Mouse (Mus musculus): Measurements from ENCODE around the gene Ak5.

Gene Ak5

DNA sequence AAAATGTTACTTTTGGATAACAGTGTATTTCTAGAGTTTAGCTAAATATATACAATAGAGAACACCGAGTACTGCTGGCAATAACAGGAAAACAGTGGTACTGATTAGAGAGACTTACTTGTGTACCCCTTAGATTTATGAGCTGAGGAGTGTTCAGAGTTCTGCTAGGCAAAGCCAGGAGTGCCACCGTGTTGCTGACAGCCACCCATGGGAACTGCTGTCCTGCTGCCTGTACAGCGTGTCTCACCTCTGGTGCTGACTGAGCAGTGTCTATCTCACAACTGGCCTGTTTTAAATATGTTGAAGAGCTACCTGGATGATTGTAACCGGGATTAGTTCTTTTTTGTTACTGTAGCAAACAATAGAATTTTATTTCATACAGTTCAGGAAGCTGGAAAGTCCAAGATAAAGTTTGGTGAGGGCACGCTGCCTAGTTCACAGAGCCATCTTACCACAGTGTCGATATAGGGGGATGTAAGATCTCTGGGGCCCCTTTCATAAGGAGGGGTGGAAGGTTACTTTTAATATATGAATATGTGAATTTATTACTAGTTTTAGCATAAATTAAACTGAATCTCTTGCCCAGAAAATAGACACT, 103.5 kb downstream of the Ak5 start:
- DNase-seq (ENCODE audit: low spot score in 2 of 2) = no peak

DNA sequence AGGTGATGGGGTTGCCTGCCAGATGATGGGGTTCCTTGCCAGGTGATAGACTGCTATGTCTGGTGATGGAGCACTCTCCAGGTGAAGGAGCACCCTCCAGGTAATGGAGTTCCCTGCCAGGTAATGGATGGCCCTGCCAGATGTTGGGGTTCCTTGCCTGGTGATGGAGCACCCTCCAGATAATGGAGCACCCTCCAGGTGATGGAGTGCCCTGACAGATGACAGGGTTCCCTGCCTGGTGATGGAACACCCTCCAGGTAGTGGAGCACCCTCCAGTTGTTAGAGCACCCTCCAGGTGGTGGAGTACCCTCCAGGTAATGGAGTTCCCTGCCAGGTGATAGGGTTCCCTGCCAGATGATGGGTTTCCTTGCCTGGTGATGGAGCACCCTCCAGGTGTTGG, 104.3 kb downstream of the Ak5 start:
- DNase-seq (ENCODE audit: low spot score in 2 of 2) = no peak

DNA sequence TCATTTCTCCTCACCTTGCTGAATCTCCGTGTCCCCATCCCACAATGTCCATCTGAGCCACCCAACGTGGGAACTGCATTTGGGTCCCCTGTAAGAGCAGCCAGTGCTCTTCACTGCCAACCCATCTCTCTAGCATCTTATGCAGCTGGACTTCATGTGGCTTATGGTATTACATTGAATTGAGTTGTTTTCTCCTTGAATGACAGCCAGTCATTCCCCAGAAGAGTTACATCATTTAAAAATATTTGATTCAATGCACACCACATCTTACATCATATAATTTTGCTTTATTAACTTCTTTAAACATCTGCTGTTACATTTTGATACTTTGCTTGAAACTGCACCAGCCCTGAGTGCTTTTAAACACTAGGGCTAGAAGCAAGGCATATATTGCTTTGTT, 106.5 kb downstream of the Ak5 start:
- no peak for DNase-seq (ENCODE audit: low spot score in 2 of 2)

DNA sequence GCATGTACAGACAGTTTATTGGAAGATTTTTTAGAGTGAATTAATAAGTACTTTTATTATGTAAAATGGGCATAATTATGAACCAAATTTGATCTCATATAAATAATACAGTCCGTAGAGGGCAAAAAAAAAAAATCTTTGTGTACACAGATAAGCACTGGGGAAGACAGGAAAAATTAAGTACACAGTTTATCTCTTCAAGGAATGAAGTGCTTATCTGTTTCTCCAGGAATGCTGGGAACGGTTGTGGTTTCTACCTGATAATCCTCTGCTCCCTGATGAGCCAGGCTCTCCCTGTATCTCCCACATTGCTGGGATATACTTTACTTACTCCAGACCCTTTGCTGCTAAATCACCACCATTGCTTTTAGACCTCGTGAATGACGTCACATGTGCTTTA, 108.9 kb downstream of the Ak5 start:
- no peak for DNase-seq (ENCODE audit: low spot score in 2 of 2)

DNA sequence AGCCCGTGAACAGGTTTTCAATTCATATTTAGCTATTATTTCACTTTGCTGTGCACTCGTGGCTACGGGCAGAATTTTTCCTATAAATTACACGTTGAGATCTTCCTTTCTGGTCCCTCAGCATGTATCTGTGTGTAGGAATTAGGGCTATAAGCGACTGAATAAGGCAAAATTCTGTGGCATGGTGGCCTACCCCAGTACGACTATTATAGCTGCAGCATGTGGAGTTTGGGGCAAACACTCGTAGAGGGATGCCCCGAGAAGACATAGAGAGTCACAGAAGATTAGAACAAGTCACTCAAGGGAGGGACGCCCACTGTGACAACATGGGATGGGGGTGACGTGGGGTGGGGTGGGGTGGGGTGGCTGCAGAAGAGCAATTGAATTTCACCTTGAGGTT, 110.1 kb downstream of the Ak5 start:
- no peak for DNase-seq (ENCODE audit: low spot score in 2 of 2)

DNA sequence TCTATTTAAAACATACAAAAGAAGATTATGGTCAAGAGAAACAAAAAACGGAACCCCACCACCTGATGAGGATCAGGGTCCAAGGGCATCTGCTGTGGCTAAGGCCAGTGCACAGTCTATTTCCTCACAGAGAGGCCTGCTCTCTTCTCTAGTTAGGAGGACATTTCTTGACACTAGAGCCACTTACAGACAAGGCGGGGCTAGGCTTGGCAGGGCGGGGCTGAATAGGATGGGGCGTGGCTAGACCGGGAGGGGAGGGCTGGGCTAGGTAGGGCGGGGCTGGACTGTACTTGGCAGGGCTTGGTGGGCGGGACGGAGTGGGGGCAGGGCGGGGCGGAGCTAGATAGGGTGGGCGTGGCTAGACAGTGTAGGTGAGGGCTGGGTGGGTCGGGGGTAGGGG, 110.5 kb downstream of the Ak5 start:
- no peak for DNase-seq (ENCODE audit: low spot score in 2 of 2)

DNA sequence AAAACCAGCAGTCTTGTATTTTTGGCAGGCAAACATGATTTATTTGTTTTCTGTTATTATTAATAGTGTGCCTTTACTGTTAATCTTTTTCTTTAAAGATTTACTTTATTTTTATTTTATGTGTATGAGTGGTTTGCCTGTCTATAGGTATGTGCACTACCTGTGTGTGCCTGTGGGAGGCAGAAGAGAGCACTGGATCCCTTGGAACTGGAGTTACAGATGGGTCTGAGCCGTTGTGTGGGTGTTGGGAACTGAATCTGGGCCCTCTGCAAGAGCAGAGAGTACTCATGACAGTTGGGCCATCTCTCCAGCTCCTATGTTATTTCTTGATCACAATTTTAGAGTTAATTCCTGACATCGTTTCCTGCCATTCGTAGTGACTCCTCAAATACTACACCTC, 111.2 kb downstream of the Ak5 start:
- no peak for DNase-seq (ENCODE audit: low spot score in 2 of 2)

DNA sequence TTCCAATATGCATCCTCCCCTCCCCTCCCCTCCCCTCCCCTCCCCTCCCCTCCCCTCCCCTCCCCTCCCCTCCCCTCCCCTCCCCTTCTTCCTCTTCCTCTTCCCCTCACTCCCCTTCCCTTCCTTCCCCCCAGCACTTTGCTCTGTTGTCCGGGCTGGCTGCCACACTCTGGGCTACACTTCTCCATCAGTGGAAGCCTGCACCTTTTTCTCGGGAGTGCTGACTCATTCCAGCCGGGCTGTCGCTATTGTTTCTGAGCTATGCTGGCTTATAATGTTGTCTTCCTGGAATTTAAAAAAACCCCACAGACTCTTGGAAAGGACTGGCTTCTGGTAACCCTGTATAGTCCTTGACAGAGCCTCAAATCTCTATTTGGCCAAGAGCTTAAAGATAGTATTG, 111.7 kb downstream of the Ak5 start:
- no peak for DNase-seq (ENCODE audit: low spot score in 2 of 2)

DNA sequence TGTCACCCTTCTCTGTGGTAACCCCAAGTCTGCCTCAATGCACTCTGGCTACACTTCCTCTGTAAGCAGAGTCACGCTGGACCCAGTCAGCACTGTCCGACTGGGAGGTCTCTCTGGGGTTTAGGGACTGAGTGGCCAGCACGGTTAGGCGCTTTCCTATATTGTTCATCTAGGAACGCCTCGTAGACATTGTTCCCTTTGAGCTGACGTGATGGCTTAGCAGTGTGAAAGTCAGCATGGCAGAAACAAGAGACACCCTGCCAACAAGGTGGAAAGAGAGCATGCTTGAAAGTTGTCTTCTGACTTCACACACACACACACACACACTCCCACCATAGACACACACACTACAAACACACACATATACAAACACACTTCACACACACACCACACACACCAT, 112.9 kb downstream of the Ak5 start:
- DNase-seq (ENCODE audit: low spot score in 2 of 2) = no peak

DNA sequence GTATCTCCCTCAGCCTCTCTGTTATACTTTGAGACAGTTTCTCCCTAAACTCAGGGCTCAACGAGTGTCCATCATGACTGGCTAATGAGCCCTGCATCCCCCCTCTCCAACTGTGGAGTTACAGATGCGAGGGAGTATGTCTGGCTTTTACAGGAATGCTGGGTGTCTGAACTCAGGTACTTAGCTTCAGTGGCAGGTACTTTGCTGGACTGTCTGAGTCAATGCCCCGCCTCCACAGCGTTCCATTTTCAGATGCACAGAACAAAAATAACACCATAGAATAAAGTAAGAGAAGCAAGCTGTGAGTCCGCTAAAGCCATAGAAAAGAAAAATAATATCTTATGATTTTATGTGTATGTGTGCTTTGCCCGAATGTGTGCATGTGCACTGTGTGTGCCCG, 113.8 kb downstream of the Ak5 start:
- DNase-seq (ENCODE audit: low spot score in 2 of 2) = peak; percentile 43 to 67

DNA sequence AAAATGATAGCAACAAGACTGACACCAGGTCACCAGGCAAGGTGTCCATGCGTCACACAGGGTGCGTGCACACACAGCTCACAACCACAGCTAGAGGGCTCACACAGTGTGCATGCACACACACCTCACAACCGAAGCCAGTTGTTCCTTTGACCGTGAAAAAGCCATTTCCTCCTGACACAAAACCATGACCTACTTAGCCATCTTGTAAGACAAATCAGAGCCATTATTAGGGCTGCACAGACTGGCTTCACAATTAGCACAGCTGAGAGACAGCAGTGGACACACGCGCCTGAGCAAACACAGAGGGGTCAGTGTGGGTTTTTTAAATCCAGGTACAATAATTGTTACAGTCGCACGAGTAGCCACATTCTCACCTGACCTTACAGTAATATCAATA, 115.5 kb downstream of the Ak5 start:
- DNase-seq (ENCODE audit: low spot score in 2 of 2) = no peak

DNA sequence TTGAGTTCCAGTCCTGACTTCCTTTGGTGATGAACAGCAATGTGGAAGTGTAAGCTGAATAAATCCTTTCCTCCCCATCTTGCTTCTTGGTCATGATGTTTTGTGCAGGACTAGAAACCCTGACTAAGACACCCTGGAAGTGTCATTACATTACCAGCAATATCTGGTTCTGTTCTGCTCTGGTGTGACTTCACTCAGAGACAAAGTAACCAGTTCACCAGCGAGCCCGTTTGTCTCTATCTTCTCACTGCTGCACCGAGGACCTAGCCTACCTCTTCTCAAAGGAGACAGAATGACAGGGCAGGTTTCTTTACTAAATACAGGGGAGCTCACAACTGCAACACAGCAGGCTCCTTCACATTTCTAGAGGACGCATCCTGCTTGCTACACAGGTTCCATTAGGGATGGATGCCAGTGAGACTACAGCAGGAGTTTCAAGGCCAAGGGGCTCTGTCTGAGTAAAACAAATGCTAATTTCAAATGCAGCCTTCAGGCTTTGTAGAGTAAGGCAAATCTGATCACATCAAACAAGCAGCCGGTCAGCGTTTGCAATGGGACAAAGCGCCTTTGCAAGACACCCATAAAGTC, 117.5 kb downstream of the Ak5 start:
- no peak for DNase-seq (ENCODE audit: low spot score in 2 of 2)

DNA sequence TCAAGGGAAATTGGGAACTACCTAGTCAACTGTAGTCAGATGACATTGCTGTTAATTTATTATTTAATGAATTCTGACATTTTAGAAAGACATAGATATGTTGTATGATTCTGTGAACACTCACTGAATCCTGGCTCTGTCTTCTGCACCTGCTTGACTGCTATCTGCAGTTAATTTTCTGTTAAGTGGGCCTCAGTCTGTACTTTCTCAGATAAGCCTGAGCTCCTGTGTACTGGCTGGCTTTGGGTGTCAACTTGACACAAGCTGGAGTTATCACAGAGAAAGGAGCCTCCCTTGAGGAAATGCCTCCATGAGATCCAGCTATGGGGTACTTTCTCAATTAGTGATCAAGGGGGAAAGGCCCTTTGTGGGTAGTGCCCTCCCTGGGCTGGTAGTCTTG, 118.1 kb downstream of the Ak5 start:
- DNase-seq (ENCODE audit: low spot score in 2 of 2) = no peak

DNA sequence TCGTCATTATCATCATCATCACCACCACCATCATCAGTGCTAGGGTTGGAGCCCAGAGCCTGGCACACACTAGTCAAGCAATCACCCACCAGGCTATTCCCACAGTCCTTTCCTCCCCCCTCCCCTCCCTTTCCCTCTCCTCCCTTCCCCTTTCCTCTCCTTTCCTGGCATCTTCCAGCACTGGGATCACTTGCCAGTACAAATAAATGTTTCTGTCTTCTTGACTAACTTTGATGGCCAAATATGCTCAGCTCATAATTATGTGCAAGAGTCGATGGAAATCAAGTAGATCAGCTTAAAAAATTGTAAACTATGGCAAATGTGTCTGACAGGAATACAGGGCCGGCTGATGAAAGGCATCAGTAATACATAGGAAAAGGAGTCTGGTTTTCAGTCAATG, 123.2 kb downstream of the Ak5 start:
- no peak for DNase-seq (ENCODE audit: low spot score in 2 of 2)

DNA sequence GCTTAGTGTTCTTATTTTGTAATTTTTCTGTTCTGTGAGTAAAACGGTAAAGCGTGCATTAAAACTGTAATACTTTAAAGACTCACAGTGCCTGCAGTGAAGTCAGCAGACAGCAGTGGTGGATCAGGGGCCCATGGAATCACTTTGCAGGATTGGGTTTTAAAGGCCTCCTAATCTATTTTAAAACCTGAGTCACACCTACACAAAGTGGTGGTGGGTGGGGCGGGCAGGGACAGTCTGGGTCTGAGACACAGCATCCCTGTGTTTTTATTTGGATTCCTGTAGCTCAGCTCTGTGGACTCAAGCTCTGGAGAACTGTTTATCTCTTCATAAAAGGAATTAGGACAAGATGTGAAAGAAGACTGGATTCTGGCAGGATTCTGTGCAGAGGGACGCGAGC, 125.9 kb downstream of the Ak5 start:
- DNase-seq (ENCODE audit: low spot score in 2 of 2) = no peak

DNA sequence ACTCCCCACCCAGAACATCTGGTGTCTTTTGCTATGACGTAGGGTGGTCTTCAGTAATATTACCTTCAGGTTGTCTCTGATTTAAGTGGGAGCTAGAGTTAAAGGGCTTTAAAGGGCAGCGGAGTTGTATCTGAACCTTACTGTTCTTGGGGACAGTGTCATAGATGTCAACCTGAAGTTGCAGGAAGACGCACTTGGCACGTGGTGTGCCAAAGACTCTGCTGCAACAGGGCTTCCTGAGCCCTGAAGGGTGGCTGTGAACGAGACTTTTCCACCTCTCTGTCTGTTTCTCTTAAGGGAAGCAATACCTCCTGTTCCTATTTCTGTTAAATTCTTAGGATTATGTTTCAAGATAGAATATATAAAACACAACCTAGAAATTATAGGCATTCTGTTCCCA, 137.8 kb downstream of the Ak5 start:
- no peak for DNase-seq (ENCODE audit: low spot score in 2 of 2)

DNA sequence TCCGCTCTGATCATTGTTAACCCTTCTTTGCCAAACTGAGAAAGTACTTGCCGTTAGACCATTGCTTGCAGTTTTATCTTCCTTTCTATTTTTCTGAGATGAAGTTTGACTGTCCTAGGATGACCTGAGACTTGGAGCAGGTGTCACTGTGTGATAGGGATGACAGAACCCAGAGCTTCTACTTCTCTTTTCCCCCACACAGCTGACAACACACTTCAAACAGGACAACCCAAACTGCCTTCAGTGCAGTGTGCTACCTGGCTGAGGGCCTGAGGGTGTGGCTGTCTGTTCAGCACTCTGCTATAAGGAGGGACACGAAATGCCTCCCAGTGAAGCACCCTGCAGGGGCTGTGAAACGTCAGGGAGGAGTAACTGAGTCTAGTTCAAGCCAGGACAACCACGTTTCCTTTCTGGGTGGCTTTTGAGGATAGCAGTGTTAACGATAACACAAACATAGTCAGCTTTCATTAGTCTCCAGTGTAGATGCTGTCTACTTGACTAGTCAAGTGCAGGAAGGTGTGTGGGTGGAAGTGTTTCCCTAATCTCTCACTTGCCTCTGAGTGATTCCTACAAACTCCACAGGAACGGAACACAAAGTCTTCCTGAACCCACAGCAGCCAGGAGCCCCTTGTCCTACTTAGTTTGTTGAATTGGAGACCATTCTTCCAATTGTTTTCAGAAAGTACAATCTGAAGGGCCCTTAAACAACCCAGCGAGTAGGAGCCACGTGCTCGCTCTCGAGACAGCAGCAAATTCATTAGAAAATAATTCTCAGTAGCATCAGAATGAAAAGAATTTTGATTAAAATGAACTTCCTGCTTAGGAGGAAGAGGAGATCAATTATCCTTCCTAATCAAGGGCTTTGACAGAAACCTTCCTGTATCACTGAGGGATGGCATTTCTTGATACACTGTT, 138.8 kb downstream of the Ak5 start:
- DNase-seq (ENCODE audit: low spot score in 2 of 2) = no peak

DNA sequence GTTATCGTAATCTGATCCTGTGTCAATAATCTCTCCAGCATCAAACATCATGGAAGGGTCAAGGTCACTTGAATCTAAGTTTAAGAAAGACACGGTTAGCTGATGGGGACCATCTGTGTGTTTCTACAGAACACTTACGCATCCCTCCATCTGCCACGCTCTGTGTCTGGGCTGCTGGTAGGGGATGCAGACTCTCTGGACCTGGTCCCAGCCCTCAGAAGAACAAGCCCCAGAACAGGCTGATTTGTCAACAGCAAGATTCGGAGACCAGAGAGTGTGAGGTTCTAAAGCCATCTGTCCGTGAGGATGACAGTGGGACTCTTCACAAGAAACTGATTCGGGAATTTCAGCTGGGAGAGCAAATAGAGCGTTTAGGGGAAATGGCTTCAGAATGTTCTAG, 141.4 kb downstream of the Ak5 start:
- DNase-seq (ENCODE audit: low spot score in 2 of 2) = no peak

DNA sequence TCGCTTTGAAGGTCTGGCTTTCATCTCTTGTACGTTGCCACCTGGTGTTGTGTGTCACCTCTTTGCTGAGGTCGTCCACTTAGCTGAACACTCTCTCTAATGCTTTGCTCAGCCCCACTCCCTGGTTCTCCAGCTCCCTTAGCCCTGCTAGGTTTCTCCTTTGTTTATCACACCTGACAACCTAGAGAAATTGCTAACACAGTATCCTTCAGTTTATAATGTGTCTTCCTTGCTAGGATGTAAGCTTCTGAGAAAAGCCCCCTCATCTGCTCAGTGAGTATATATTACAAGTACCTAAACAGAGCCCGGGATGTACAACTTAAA, 144.9 kb downstream of the Ak5 start:
- DNase-seq (ENCODE audit: low spot score in 2 of 2) = no peak

DNA sequence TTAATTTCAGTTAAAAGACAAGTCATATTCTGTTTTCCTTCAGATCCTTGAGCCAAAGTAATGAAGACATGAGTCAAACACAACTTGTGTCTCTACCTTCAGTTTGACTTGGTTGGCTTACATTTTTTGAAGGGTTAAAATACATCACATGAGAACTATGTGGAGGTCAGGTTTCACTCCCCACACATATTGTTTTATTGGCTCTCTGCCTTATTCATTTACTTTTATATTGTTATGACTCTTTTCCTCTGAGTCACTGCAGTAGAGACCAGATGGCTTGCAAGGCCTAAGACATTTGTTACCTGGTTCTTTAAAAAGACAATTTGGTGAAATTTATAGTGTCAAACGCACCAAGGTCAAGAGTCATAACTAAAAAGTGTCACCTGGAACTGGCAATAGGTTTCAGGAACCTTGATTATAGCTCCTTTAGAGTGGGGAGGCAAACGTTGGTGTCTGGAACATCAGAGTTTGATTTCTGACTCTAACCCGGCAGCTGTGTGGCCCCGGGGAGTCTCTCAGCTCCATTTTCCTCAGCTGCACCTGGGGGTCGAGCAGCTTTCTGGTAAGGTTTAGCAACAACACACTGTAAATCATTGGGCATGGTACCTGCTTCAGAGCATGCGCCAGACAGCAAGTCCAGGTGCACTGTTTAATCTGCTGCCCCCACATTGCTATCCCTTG, 145.4 kb downstream of the Ak5 start:
- DNase-seq (ENCODE audit: low spot score in 2 of 2) = no peak

DNA sequence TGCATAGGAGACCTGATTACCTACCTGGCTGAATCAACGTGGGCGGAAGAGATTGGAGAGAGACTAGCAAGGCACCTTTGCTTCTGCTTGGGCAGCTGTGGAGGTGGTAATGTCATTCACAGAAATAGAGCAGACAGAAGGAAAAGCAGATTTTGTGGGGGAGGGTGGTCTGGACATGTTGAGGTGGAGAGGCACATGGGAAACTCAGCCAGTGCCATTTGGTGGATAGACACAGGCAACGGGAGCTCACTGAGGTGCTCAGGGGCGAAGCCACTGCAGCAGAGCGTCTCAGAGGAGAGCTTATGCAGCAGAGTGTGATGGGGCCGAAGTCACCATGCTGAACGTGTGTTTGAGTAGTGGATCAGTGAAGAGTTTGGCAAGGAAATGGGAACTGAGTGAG, 147.1 kb downstream of the Ak5 start:
- peak; percentile 50 to 62 for DNase-seq (ENCODE audit: low spot score in 2 of 2)

DNA sequence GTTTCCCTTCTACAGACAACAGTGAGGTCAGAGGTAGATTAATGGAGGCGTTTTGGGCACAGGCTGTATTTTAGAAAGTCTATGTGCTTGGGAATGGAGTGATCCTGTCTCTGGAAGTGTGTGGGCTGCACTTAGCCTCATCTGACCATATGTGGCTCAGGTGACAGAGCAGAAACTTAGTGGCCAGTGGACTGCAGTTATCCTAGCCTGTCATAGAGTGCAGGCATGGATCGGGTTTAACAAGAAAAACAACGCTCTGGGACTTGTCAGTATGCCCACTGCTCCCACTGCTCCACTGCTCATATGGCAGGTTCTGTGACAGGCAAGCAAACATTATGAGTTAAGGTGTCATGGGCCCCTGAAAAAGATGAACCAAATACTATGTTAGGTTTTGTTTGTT, 148.1 kb downstream of the Ak5 start:
- no peak for DNase-seq (ENCODE audit: low spot score in 2 of 2)

DNA sequence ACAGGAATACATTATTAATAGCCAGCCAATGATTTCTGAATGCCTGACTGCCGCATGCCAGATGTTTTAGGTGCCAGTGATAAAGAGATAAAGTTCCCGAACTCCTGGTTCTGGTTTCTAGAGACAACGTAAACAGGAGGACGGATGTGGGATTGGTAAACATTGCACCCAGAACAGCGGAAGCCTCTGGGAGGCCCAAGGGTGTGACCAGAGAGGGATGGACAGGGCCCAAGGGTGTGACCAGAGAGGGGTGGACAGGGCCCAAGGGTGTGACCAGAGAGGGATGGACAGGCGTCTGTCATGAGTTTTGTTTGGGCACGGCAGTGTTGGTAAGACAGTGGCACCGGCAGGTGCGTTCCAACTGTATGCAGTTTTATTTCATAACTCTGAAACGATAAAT, 148.6 kb downstream of the Ak5 start:
- DNase-seq (ENCODE audit: low spot score in 2 of 2) = no peak

All from right cerebral cortex, postnatal 36 days (tissue).